Mouse (Mus musculus): Measurements from ENCODE around the gene Tnnc1.

- TF ChIP-seq CTCF (IDR thresholded peaks at IDR 0.05; ENCODE audit: low read depth, low read length) (no peak), POLR2A (IDR thresholded peaks at IDR 0.05; ENCODE audit: borderline replicate concordance, low read depth, low read length) (no peak)
These were observed 26.6 kb upstream of the Tnnc1 start for GRCm38 (mm10) chr14:31181512-31181911.

Data from bone marrow macrophage, adult 2 months (primary cell).